Comparison of ENCODE assay signal across 13 mouse cellular contexts in the genomic region with DNA sequence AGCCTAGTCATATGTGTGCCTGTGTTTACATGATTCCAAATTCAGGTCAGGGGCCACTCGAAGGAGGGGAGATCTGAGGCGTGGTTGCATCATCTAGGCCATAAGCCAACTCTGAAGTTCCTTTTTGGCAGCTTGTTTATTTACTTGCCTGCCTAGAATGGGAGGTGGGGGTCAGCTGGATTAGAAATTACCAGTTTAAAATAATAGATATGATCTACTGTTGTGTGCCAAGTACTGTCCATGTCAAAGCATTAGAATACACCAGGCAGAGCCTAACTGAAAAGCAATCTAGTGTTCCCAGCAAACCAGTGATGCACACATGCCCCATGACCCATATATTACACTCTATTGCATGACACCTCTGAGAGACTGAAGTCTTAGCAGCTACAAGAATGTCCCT. TPM values are rescaled to one million over a fixed set of nuclear protein-coding genes. Genes with fewer than 3 reads are reported as not detected.
DNase-seq lines count a peak whose midpoint lies in the region; ATAC-seq and TF ChIP-seq lines count a peak whose summit lies in the region.
"Had no signal": no experiment of that assay in that cellular context is flagged by ENCODE, and none has a peak within 500 bp of the region (broad histone marks: within the 10 kb centered on the region; RNA-seq: fewer than 3 reads in every experiment).

No protein-coding gene starts in this region.

- TF ChIP-seq POLR2A in heart, adult 2 months (IDR thresholded peaks at IDR 0.05; ENCODE audit: insufficient read depth, low read depth, low read length), result 0 out of 2 replicates have a peak, but pooled peaks have one; percentile 20

- peak overlapping the region; percentile 88 for H3K27ac ChIP-seq in heart, adult 2 months
- no peak overlapping the region for H3K27ac ChIP-seq in heart, embryonic 11.5 days (ENCODE audit: low read depth, low read length)
- H3K27ac ChIP-seq in midbrain, embryonic 11.5 days (ENCODE audit: low read depth, low read length), result no peak overlapping the region
- no peak overlapping the region for H3K27ac ChIP-seq in hindbrain, embryonic 14.5 days
- H3K27ac ChIP-seq: neural tube, embryonic 12.5 days; stomach, postnatal 0 days had no signal

- no peak for ATAC-seq in heart, embryonic 11.5 days (replicated peaks; ENCODE audit: insufficient number of reproducible peaks, low FRiP score, low TSS enrichment)
- ATAC-seq in midbrain, embryonic 11.5 days (ENCODE audit: low FRiP score), result no peak
- ATAC-seq in hindbrain, embryonic 14.5 days (ENCODE audit: low FRiP score), result no peak
- ATAC-seq: intestine, postnatal 0 days had no signal

- intact Hi-C loops in heart, adult 2 months (cut with DNase I), result loop anchor here (5.0 kb wide), 2 partner anchors 78 to 228 kb away; a partner anchor contains a TSS
- intact Hi-C loops in heart, postnatal 25 days (cut with DNase I), result loop anchor here (2.0 to 5.0 kb wide), 2 partner anchors 96 to 228 kb away; a partner anchor contains a TSS

- no peak overlapping the region for H3K4me2 ChIP-seq in heart, embryonic 11.5 days
- H3K4me2 ChIP-seq in midbrain, embryonic 11.5 days, result no peak overlapping the region
- H3K4me2 ChIP-seq in hindbrain, embryonic 14.5 days (replicated peaks), result no peak overlapping the region
- H3K4me2 ChIP-seq: neural tube, embryonic 12.5 days had no signal

- H3K79me2 ChIP-seq in heart, adult 2 months (replicated peaks; ENCODE audit: control insufficient read depth, insufficient read depth, low read length), result no peaks in the 10 kb centered on the region

- H3K9me3 ChIP-seq in heart, embryonic 11.5 days (replicated peaks; ENCODE audit: control insufficient read depth, low read length), result no peaks in the 10 kb centered on the region
- no peaks in the 10 kb centered on the region for H3K9me3 ChIP-seq in midbrain, embryonic 11.5 days (ENCODE audit: control insufficient read depth, low read length)
- H3K9me3 ChIP-seq in hindbrain, embryonic 14.5 days (ENCODE audit: control insufficient read depth, low read length), result no peaks in the 10 kb centered on the region
- H3K9me3 ChIP-seq: neural tube, embryonic 12.5 days had no signal

- WGBS in heart, adult 2 months, result 1% methylated on average over 2 of the region's 2 CpGs
- 68% methylated on average over 2 of the region's 2 CpGs for WGBS in heart, embryonic 11.5 days (ENCODE audit: insufficient replicate concordance)
- WGBS in midbrain, embryonic 11.5 days, result 80% methylated on average over 2 of the region's 2 CpGs
- WGBS in hindbrain, embryonic 14.5 days, result 60% methylated on average over 2 of the region's 2 CpGs

- H3K27me3 ChIP-seq in heart, adult 2 months (ENCODE audit: control insufficient read depth, insufficient read depth, low read length), result no peaks in the 10 kb centered on the region
- no peaks in the 10 kb centered on the region for H3K27me3 ChIP-seq in heart, embryonic 11.5 days (ENCODE audit: control insufficient read depth, insufficient read depth, low read length)
- no peaks in the 10 kb centered on the region for H3K27me3 ChIP-seq in midbrain, embryonic 11.5 days (ENCODE audit: control insufficient read depth, insufficient read depth, low read length)
- H3K27me3 ChIP-seq in hindbrain, embryonic 14.5 days (ENCODE audit: control insufficient read depth, insufficient read depth, low read length), result no peaks in the 10 kb centered on the region
- H3K27me3 ChIP-seq: neural tube, embryonic 12.5 days had no signal

- TF ChIP-seq EP300 in heart, adult 2 months (IDR thresholded peaks at IDR 0.05; ENCODE audit: insufficient read depth, low read depth, low read length), result peak; percentile 94; the same call in 1 of the 2 replicates

- no peak overlapping the region for H3K9ac ChIP-seq in heart, adult 2 months (ENCODE audit: low read depth, low read length)
- no peak overlapping the region for H3K9ac ChIP-seq in heart, embryonic 11.5 days (ENCODE audit: low read depth, low read length)
- no peak overlapping the region for H3K9ac ChIP-seq in midbrain, embryonic 11.5 days (ENCODE audit: low read length)
- H3K9ac ChIP-seq in hindbrain, embryonic 14.5 days, result no peak overlapping the region
- H3K9ac ChIP-seq: neural tube, embryonic 12.5 days had no signal

- peaks cover 54% of the 10 kb centered on the region for H3K4me1 ChIP-seq in heart, adult 2 months (ENCODE audit: control insufficient read depth, insufficient read depth, low read length)
- H3K4me1 ChIP-seq in heart, embryonic 11.5 days (ENCODE audit: control insufficient read depth, insufficient read depth, low read length), result peaks cover 5% of the 10 kb centered on the region; the same call in 1 of the 2 replicates
- H3K4me1 ChIP-seq in midbrain, embryonic 11.5 days (ENCODE audit: control insufficient read depth, insufficient read depth, low read length), result no peaks in the 10 kb centered on the region
- H3K4me1 ChIP-seq in hindbrain, embryonic 14.5 days (replicated peaks; ENCODE audit: control insufficient read depth, insufficient read depth, low read length), result no peaks in the 10 kb centered on the region
- H3K4me1 ChIP-seq: neural tube, embryonic 12.5 days had no signal

- TF ChIP-seq CTCF in heart, adult 2 months (IDR thresholded peaks at IDR 0.05), result no peak

- peaks cover 82% of the 10 kb centered on the region for H3K36me3 ChIP-seq in heart, adult 2 months (ENCODE audit: control insufficient read depth, insufficient read depth, low read length)
- H3K36me3 ChIP-seq in heart, embryonic 11.5 days (ENCODE audit: control insufficient read depth, insufficient read depth, low read length), result peaks cover 13% of the 10 kb centered on the region
- H3K36me3 ChIP-seq in midbrain, embryonic 11.5 days (ENCODE audit: control insufficient read depth, insufficient read depth, low read length), result peaks cover 2% of the 10 kb centered on the region; the same call in 1 of the 2 replicates
- peaks cover 47% of the 10 kb centered on the region for H3K36me3 ChIP-seq in hindbrain, embryonic 14.5 days (replicated peaks; ENCODE audit: control insufficient read depth, insufficient read depth)

- H3K4me3 ChIP-seq in heart, adult 2 months, result no peak overlapping the region
- H3K4me3 ChIP-seq in heart, embryonic 11.5 days (ENCODE audit: low read depth, low read length), result no peak overlapping the region
- no peak overlapping the region for H3K4me3 ChIP-seq in midbrain, embryonic 11.5 days (ENCODE audit: low read depth, low read length)
- no peak overlapping the region for H3K4me3 ChIP-seq in hindbrain, embryonic 14.5 days (replicated peaks; ENCODE audit: low read length)
- H3K4me3 ChIP-seq: neural tube, embryonic 12.5 days had no signal

- DNase-seq in heart, adult 2 months, result peak; percentile 64 to 82
- peak; percentile 75 for DNase-seq in NIH3T3 (ENCODE audit: low read depth)
- peak; percentile 60 for DNase-seq in heart, postnatal 25 days (ENCODE audit: low spot score)
- DNase-seq in lung, postnatal 14 days, result peak; percentile 80
- DNase-seq in midbrain, embryonic 11.5 days (ENCODE audit: low spot score, missing footprints), result no peak
- DNase-seq in hindbrain, embryonic 14.5 days (ENCODE audit: low spot score), result no peak
- DNase-seq in layer of hippocampus, adult 8-10 months (ENCODE audit: low spot score in 2 of 2), result no peak
- DNase-seq: cerebellum, adult 18-20 months; left cerebral cortex, postnatal 4 days had no signal

RNA-seq across cellular contexts. Expression of a gene that starts 17.3 kb away (rescaled TPM):
- 100 to 1,000 TPM; 207 to 213 TPM for total RNA-seq in heart, adult 2 months (2021)
- 482 and 483 TPM in 2 replicates for polyA plus RNA-seq in heart, adult 2 months (2012; rRNA removed)
- 35.3 and 38.9 TPM in 2 replicates for polyA plus RNA-seq in heart, embryonic 11.5 days (2014; fragmentation: Nextera tagmentation; extraction: Ambion mirVana)
- 100 to 1,000 TPM; 203 to 217 TPM for total RNA-seq in heart, postnatal 25 days (2021)
- 0.06 TPM in 1 of 2 replicates, not detected in the other for polyA plus RNA-seq in midbrain, embryonic 11.5 days (2014; fragmentation: Nextera tagmentation; extraction: Ambion mirVana)
- 0.82 and 0.91 TPM in 2 replicates for polyA plus RNA-seq in hindbrain, embryonic 14.5 days (2014; fragmentation: Nextera tagmentation; extraction: Ambion mirVana)
- total RNA-seq in layer of hippocampus, adult 8-10 months (2022), result 10 to 100 TPM; 24.5 to 34.0 (median 28.6) TPM

RNA-seq across cellular contexts. Expression of a gene that starts 44.5 kb away (rescaled TPM):
- total RNA-seq in heart, adult 2 months (2021), result 10 to 100 TPM in 1 of 2 experiments, 1 to 10 TPM in 1; 9.2 to 10.6 TPM
- polyA plus RNA-seq in heart, adult 2 months (2012; rRNA removed), result 19.4 and 20.3 TPM in 2 replicates
- 3.0 and 3.4 TPM in 2 replicates for polyA plus RNA-seq in heart, embryonic 11.5 days (2014; fragmentation: Nextera tagmentation; extraction: Ambion mirVana)
- total RNA-seq in heart, postnatal 25 days (2021), result 10 to 100 TPM; 10.7 to 11.7 TPM
- polyA plus RNA-seq in midbrain, embryonic 11.5 days (2014; fragmentation: Nextera tagmentation; extraction: Ambion mirVana), result 9.5 and 13.5 TPM in 2 replicates
- polyA plus RNA-seq in hindbrain, embryonic 14.5 days (2014; fragmentation: Nextera tagmentation; extraction: Ambion mirVana), result 44.5 and 45.0 TPM in 2 replicates
- total RNA-seq in layer of hippocampus, adult 8-10 months (2022), result 10 to 100 TPM; 71.2 to 78.4 (median 73.7) TPM

RNA-seq across cellular contexts. Expression of a gene that starts 48.4 kb away (rescaled TPM):
- 10 to 100 TPM; 53.3 to 59.4 TPM for total RNA-seq in heart, adult 2 months (2021)
- 52.3 and 54.0 TPM in 2 replicates for polyA plus RNA-seq in heart, adult 2 months (2012; rRNA removed)
- 13.3 and 15.1 TPM in 2 replicates for polyA plus RNA-seq in heart, embryonic 11.5 days (2014; fragmentation: Nextera tagmentation; extraction: Ambion mirVana)
- total RNA-seq in heart, postnatal 25 days (2021), result 10 to 100 TPM; 51.3 TPM
- 11.3 and 13.8 TPM in 2 replicates for polyA plus RNA-seq in midbrain, embryonic 11.5 days (2014; fragmentation: Nextera tagmentation; extraction: Ambion mirVana)
- 21.3 and 23.2 TPM in 2 replicates for polyA plus RNA-seq in hindbrain, embryonic 14.5 days (2014; fragmentation: Nextera tagmentation; extraction: Ambion mirVana)
- total RNA-seq in layer of hippocampus, adult 8-10 months (2022), result 100 to 1,000 TPM; 266 to 292 (median 282) TPM

Comparison
In these comparisons a context has a peak if more than half of its experiments do, and no peak if none do; other contexts are left out.
1. DNase-seq: peak in heart, adult 2 months (2 of 2), NIH3T3 (single experiment), heart, postnatal 25 days (single experiment) and lung, postnatal 14 days (single experiment); none in midbrain, embryonic 11.5 days (single experiment), hindbrain, embryonic 14.5 days (single experiment) and layer of hippocampus, adult 8-10 months (0 of 2).
2. RNA of a gene that starts 17.3 kb away (polyA plus RNA-seq): 482 to 483 TPM in heart, adult 2 months and 35.3 to 38.9 TPM in heart, embryonic 11.5 days; 0.82 to 0.91 TPM in hindbrain, embryonic 14.5 days and 0.06 TPM in midbrain, embryonic 11.5 days; every median in the first group is over 10 times any median in the second.